Mouse (Mus musculus) hindbrain, postnatal 0 days (tissue): ENCODE measurements at regions not wholly inside any gene's neighbourhood (a gene's known extent, or its start where the extent isn't known, plus 50 kb on each side); places are given as distances from the start of the nearest gene placed in this dataset.

Source experiments
- ATAC-seq: fragments of 200-750 bp; cut with Nextera tagmentation; 2 replicates; pipeline ENCODE4 v1.8.0; 2017; ENCODE audit warnings: mild to moderate bottlenecking, moderate TSS enrichment, moderate library complexity
- DNase-seq: peaks from one replicate; pipeline ENCODE4 v3.0.0-alpha.2; 2015; ENCODE audit warnings: low spot score
- H3K27ac ChIP-seq: fragments of 300-500 bp; sonication (generic); 2 replicates; pipeline ENCODE4 v1.5.1; 2014; ENCODE audit warnings: mild to moderate bottlenecking
- H3K27me3 ChIP-seq: fragments of 300-500 bp; sonication (generic); 2 replicates; pipeline ENCODE4 v1.6.1; 2014; ENCODE audit warnings: low read length, mixed read lengths; ENCODE audit not compliant: insufficient read depth
- H3K36me3 ChIP-seq: fragments of 300-500 bp; sonication (generic); 2 replicates; pipeline ENCODE4 v1.6.1; 2014; ENCODE audit warnings: low read length, mixed read lengths; ENCODE audit not compliant: insufficient read depth
- H3K4me1 ChIP-seq: fragments of 300-500 bp; sonication (generic); 2 replicates; pipeline ENCODE4 v1.6.1; 2014; ENCODE audit warnings: antibody characterized with exemption, low read length, mixed read lengths; ENCODE audit not compliant: insufficient read depth
- H3K4me2 ChIP-seq: fragments of 300-500 bp; sonication (generic); 2 replicates; pipeline ENCODE4 v1.6.1; 2014; ENCODE audit warnings: low read depth, mild to moderate bottlenecking, low read length, moderate library complexity, mixed read lengths
- H3K4me3 ChIP-seq: fragments of 300-500 bp; sonication (generic); 2 replicates; pipeline ENCODE4 v1.5.1; 2014; ENCODE audit warnings: low read length
- H3K9ac ChIP-seq: fragments of 300-500 bp; sonication (generic); replicated peaks from 2 replicates; pipeline ENCODE4 v1.6.1; 2014; ENCODE audit warnings: mild to moderate bottlenecking, low read length, moderate library complexity, mixed read lengths
- H3K9me3 ChIP-seq: fragments of 300-500 bp; sonication (generic); 2 replicates; pipeline ENCODE4 v1.6.1; 2016; ENCODE audit warnings: low read length, mixed read lengths
- CTCF ChIP-seq: IDR thresholded peaks from 2 replicates; pipeline ENCODE4 v1.5.1; 2016; ENCODE audit warnings: antibody characterized with exemption, control low read depth, low read depth
- WGBS: fragments of 180-500 bp; shearing (Covaris S2); extraction: QIAGEN DNeasy Blood & Tissue Kit; methylation state at CpG from one replicate; pipeline ENCODE4 v1.1.7; 2014; 5-methylcytosine and 5-hydroxymethylcytosine counted together

DNA sequence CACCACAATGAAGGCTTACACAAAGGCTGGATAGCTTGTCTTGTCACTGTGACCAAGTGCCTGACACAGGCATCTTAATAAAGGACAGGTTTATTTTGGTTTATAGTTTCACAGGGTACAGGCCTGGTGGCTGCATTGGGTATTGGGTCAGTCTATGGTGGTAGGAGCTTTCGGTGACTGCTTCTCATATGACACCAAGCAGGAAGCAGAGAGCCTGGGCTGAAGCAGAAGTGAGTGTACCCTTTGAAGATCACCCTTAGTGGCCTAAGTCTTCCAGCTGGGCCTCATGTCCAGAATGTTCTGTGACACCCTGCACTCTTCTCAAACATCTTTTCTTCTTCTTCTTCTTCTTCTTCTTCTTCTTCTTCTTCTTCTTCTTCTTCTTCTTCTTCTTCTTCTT is 264.1 kb downstream of the 4933412E24Rik start:
- H3K9me3 ChIP-seq = no peaks in the 10 kb centered on the region
- H3K27me3 ChIP-seq = no peaks in the 10 kb centered on the region
- no peaks in the 10 kb centered on the region for H3K36me3 ChIP-seq
- no peak overlapping the region for H3K27ac ChIP-seq
- no peaks in the 10 kb centered on the region for H3K4me1 ChIP-seq
- TF ChIP-seq CTCF = no peak
- H3K9ac ChIP-seq = no peak overlapping the region
- H3K4me3 ChIP-seq = no peak overlapping the region
- ATAC-seq (no peak), DNase-seq (no peak)
- no peak overlapping the region for H3K4me2 ChIP-seq
- WGBS = 92% methylated on average over 1 of the region's 1 CpGs

DNA sequence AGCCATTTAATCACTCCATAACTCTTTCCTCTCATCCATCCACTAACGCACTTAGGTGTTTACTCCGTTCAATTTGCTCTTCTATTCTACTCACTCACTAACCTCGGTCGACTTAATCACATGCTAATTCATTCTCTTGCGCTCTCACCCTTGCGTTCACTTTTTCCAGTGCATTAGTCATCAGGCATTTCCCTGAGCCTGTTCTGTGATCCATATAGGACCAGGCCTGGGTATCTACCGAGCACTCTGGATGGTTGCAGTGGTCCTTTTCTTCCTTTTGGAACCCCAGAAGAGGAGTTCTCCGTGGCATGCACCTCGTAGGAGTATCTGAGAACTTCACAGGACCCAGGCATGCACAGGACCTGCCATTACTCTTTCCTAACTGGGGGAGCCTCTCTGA is 270.1 kb downstream of the 4933412E24Rik start:
- TF ChIP-seq CTCF = no peak
- Histone ChIP-seq H3K9me3 (no peaks in the 10 kb centered on the region), H3K4me3 (no peak overlapping the region), H3K27me3 (no peaks in the 10 kb centered on the region), H3K27ac (no peak overlapping the region), H3K9ac (no peak overlapping the region), H3K36me3 (no peaks in the 10 kb centered on the region), H3K4me1 (no peaks in the 10 kb centered on the region), H3K4me2 (no peak overlapping the region)
- ATAC-seq (no peak), DNase-seq (no peak)
- WGBS = 72% methylated on average over 9 of the region's 9 CpGs

DNA sequence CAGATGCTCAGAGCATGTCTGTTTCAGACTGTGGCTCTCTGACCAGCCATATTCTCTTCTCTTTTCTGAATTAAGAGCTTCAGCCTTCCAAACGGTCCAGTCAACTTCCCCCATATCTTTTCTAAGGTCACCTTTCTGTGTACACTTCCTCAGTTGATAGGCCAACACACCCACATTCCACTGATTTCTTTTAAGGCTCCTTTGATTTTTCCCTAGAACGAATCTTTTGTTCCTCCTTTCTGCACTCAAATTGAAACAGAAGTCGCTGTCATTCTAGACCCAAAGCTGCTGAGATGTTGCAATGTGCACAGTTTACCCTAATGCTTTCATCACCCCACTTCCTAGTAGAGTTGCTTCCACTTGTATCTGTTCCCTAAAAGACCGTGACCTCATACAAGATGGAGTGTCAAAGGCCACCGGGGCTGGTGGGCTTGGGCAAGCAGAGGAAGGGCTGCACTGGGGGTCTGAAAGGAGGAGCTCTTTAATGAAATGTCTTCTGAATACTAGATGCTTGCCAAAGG is 271.9 kb downstream of the 4933412E24Rik start:
- ATAC-seq (no peak), DNase-seq (no peak)
- Histone ChIP-seq H3K36me3 (no peaks in the 10 kb centered on the region), H3K27me3 (no peaks in the 10 kb centered on the region), H3K9ac (no peak overlapping the region), H3K4me1 (no peaks in the 10 kb centered on the region), H3K4me3 (no peak overlapping the region), H3K9me3 (no peaks in the 10 kb centered on the region), H3K27ac (no peak overlapping the region), H3K4me2 (no peak overlapping the region)
- no peak for TF ChIP-seq CTCF
- 47% methylated on average over 5 of the region's 5 CpGs for WGBS

DNA sequence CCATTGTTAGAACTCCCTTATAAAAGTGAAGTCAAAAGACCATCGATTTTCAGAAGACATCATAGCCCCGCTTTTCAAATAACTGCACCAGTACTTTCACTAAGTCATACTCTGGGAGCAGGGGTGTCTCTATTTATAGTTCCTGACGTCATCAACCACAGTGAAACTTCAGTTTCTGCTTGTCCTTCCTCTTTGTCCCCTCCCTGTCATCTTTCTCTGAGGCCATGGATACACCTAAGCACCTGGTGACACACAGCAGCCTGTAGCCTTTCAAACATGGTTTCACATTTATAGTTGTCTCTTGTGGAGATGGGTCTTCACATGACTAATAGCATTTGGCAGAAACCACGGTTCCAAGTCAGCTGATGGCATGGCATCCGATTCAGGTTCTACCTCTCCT is 277.2 kb downstream of the 4933412E24Rik start:
- Histone ChIP-seq H3K36me3 (no peaks in the 10 kb centered on the region), H3K4me3 (no peak overlapping the region), H3K4me2 (no peak overlapping the region), H3K27ac (no peak overlapping the region), H3K4me1 (no peaks in the 10 kb centered on the region), H3K9me3 (no peaks in the 10 kb centered on the region), H3K27me3 (no peaks in the 10 kb centered on the region), H3K9ac (no peak overlapping the region)
- ATAC-seq = no peak
- DNase-seq = no peak
- 84% methylated on average over 5 of the region's 5 CpGs for WGBS
- no peak for TF ChIP-seq CTCF

DNA sequence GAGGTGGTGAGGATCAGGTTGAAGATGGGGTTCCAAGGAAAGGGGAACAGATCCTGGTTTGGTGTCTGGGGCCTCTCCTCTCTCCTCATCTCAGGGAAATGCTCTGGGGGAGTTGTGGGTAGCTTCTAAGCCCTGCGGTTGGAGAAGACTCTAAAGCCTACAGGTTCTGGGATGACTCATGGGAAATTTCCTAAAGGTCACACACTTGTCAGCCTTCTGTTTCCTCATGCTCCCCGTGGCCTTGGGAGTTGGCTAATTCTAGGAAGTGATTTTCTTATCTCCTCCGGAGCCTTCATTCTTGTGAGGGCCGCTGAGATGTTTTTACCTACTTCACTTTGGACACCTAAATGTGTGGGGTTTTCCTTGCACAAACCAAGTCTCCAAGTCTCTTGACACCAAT is 279.2 kb downstream of the 4933412E24Rik start:
- Histone ChIP-seq H3K4me2 (no peak overlapping the region), H3K36me3 (no peaks in the 10 kb centered on the region), H3K27me3 (no peaks in the 10 kb centered on the region), H3K9me3 (no peaks in the 10 kb centered on the region), H3K27ac (no peak overlapping the region), H3K9ac (no peak overlapping the region), H3K4me3 (no peak overlapping the region), H3K4me1 (no peaks in the 10 kb centered on the region)
- 89% methylated on average over 4 of the region's 4 CpGs for WGBS
- no peak for ATAC-seq
- no peak for DNase-seq
- no peak for TF ChIP-seq CTCF

DNA sequence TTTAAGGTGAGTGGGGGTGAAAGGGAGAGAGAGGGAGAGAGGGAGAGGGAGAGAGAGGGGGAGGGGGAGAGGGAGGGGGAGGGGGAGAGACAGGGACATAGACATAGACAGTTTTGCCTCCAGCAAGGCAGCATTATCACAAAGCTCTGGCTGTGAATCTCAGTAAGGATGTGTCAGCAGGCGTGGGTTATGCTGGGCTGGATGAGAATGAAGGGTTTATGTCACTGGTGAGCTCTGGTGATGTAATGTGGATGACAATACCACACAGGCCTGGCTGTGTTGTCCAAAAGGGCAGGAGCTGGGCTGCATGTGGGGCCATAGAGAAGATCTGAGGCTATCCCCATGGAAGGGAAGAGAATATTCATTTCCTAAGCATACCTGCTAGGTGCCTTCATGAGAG is 282.0 kb downstream of the 4933412E24Rik start:
- WGBS = 88% methylated on average over 1 of the region's 1 CpGs
- no peak for TF ChIP-seq CTCF
- DNase-seq = no peak

DNA sequence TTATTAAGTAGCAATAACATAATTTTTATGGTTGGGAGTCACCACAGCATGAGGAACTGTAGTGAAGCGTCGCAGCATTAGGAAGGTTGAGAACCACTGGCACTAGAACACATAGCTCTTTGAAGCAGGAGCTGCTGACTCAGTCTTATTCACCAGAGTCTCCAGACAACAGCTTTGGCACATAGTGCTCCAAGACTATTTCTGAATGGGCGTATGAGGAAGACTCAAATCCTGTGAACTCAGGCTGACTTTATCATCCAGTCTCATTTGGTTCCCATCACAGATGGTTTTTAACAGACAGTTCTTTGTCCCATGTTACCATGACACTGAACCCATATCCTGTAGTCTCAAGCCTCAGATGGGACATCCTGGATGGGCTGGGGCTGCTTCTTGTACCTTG is 282.5 kb downstream of the 4933412E24Rik start:
- H3K9me3 ChIP-seq = no peaks in the 10 kb centered on the region
- no peak overlapping the region for H3K27ac ChIP-seq
- no peaks in the 10 kb centered on the region for H3K4me1 ChIP-seq
- TF ChIP-seq CTCF = no peak
- ATAC-seq (no peak), DNase-seq (no peak)
- WGBS = 91% methylated on average over 3 of the region's 3 CpGs
- H3K27me3 ChIP-seq = no peaks in the 10 kb centered on the region
- no peaks in the 10 kb centered on the region for H3K36me3 ChIP-seq
- H3K4me2 ChIP-seq = no peak overlapping the region
- H3K9ac ChIP-seq = no peak overlapping the region
- no peak overlapping the region for H3K4me3 ChIP-seq

More for the DNA sequence above, 282.0 kb downstream of the 4933412E24Rik start:
- H3K36me3 ChIP-seq = no peaks in the 10 kb centered on the region
- H3K9ac ChIP-seq = no peak overlapping the region
- no peak overlapping the region for H3K4me2 ChIP-seq
- no peak overlapping the region for H3K4me3 ChIP-seq
- no peaks in the 10 kb centered on the region for H3K27me3 ChIP-seq
- H3K27ac ChIP-seq = no peak overlapping the region
- no peak for ATAC-seq
- H3K9me3 ChIP-seq = no peaks in the 10 kb centered on the region
- H3K4me1 ChIP-seq = no peaks in the 10 kb centered on the region
